Mouse (Mus musculus) midbrain, embryonic 11.5 days (tissue): ENCODE measurements at regions not wholly inside any gene's neighbourhood (a gene's known extent, or its start where the extent isn't known, plus 50 kb on each side); places are given as distances from the start of the nearest gene placed in this dataset.

Experiments
- ATAC-seq: fragments of 200-750 bp; cut with Nextera tagmentation; 2 replicates; pipeline ENCODE4 v1.8.0; 2017; ENCODE audit warnings: moderate TSS enrichment, moderate library complexity; ENCODE audit not compliant: low FRiP score
- DNase-seq: peaks from one replicate; pipeline ENCODE4 v3.0.0; 2015; ENCODE audit warnings: low spot score; ENCODE audit errors: missing footprints
- H3K27ac ChIP-seq: fragments of 300-500 bp; sonication (generic); 2 replicates; pipeline ENCODE4 v1.5.1; 2014; ENCODE audit warnings: low read depth, low read length
- H3K27me3 ChIP-seq: fragments of 300-500 bp; sonication (generic); 2 replicates; pipeline ENCODE4 v1.6.1; 2014; ENCODE audit warnings: mild to moderate bottlenecking, low read length, moderate library complexity, mixed read lengths; ENCODE audit not compliant: control insufficient read depth, insufficient read depth
- H3K36me3 ChIP-seq: fragments of 300-500 bp; sonication (generic); 2 replicates; pipeline ENCODE4 v1.6.1; 2014; ENCODE audit warnings: mild to moderate bottlenecking, low read length, moderate library complexity, mixed read lengths; ENCODE audit not compliant: control insufficient read depth, insufficient read depth
- H3K4me1 ChIP-seq: fragments of 300-500 bp; sonication (generic); 2 replicates; pipeline ENCODE4 v1.6.1; 2014; ENCODE audit warnings: low read length; ENCODE audit not compliant: control insufficient read depth, insufficient read depth
- H3K4me2 ChIP-seq: fragments of 300-500 bp; sonication (generic); 2 replicates; pipeline ENCODE4 v1.6.1; 2014; ENCODE audit warnings: mild to moderate bottlenecking, moderate library complexity
- H3K4me3 ChIP-seq: fragments of 300-500 bp; sonication (generic); 2 replicates; pipeline ENCODE4 v1.5.1; 2014; ENCODE audit warnings: low read depth, low read length
- H3K9ac ChIP-seq: fragments of 300-500 bp; sonication (generic); 2 replicates; pipeline ENCODE4 v1.6.1; 2014; ENCODE audit warnings: low read length
- H3K9me3 ChIP-seq: fragments of 300-500 bp; sonication (generic); 2 replicates; pipeline ENCODE4 v1.6.1; 2016; ENCODE audit warnings: low read length; ENCODE audit not compliant: control insufficient read depth
- WGBS: fragments of 180-500 bp; shearing (Covaris S2); extraction: QIAGEN DNeasy Blood & Tissue Kit; methylation state at CpG from one replicate; pipeline ENCODE4 v1.1.7; 2014; 5-methylcytosine and 5-hydroxymethylcytosine counted together

DNA sequence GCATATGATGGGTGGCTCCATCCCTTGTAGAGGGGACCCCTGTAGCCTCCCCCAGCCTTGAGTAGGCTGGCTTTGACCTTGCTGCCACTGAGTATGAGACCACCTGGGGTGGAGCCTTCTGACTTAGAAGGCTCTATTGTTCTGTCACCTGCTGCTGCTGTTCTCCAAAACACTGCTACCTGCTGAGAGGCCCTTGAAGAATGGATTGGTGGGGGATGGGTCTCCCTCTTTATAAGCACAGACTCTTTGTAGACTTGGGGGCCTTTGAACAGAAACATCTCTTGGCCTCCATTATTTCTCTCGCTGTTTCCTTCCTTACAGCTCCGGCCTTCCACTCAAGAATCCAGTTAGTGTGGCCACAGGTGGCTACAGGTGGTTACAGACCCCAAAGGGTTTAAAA is 576.1 kb upstream of the 4930452B06Rik start:
- DNase-seq: no peak
- no peaks in the 10 kb centered on the region for H3K36me3 ChIP-seq
- no peak overlapping the region for H3K4me2 ChIP-seq
- no peak overlapping the region for H3K9ac ChIP-seq
- no peak overlapping the region for H3K4me3 ChIP-seq
- 45% methylated on average over 2 of the region's 2 CpGs for WGBS
- no peaks in the 10 kb centered on the region for H3K4me1 ChIP-seq
- H3K9me3 ChIP-seq: no peaks in the 10 kb centered on the region
- ATAC-seq: no peak
- no peak overlapping the region for H3K27ac ChIP-seq
- H3K27me3 ChIP-seq: no peaks in the 10 kb centered on the region

- no peak overlapping the region for H3K4me3 ChIP-seq
- 86% methylated on average over 6 of the region's 6 CpGs for WGBS
- ATAC-seq (no peak), DNase-seq (no peak)
- no peaks in the 10 kb centered on the region for H3K36me3 ChIP-seq
- no peaks in the 10 kb centered on the region for H3K4me1 ChIP-seq
- H3K27ac ChIP-seq: no peak overlapping the region
- H3K4me2 ChIP-seq: no peak overlapping the region
- no peaks in the 10 kb centered on the region for H3K9me3 ChIP-seq
- no peak overlapping the region for H3K9ac ChIP-seq
- H3K27me3 ChIP-seq: no peaks in the 10 kb centered on the region
These were observed 561.6 kb upstream of the 4930452B06Rik start for GRCm38 (mm10) chr14:9227670-9228069.

DNA sequence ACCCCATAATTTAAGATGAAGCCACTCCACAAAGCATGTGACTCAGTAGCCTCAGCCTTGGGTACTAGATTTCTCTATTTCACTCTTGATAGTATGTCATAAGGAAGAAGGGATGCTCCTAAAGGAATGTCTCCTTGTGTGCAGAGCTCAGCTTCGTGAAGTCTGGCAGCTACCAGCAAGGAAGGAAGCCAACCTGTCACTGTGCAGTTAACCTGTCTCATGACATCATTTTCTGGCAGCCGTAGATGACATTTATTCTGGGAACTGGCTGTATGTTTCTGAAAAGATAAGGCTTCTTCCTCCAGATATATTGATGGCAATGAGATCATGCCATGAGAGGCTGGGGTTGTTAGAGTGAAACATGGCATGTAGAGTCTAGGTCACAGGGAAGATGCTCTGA is 534.2 kb upstream of the 4930452B06Rik start:
- Histone ChIP-seq H3K9me3 (no peaks in the 10 kb centered on the region), H3K4me1 (no peaks in the 10 kb centered on the region), H3K4me3 (no peak overlapping the region), H3K4me2 (no peak overlapping the region), H3K27me3 (no peaks in the 10 kb centered on the region), H3K36me3 (no peaks in the 10 kb centered on the region), H3K27ac (no peak overlapping the region), H3K9ac (no peak overlapping the region)
- ATAC-seq: no peak
- WGBS: 85% methylated on average over 2 of the region's 2 CpGs
- DNase-seq: no peak

GRCm38 (mm10) chr14:9192122-9192769 is 526.2 kb upstream of the 4930452B06Rik start:
- Histone ChIP-seq H3K9me3 (no peaks in the 10 kb centered on the region), H3K4me1 (no peaks in the 10 kb centered on the region), H3K36me3 (no peaks in the 10 kb centered on the region), H3K27ac (no peak overlapping the region), H3K27me3 (no peaks in the 10 kb centered on the region), H3K4me3 (no peak overlapping the region), H3K9ac (no peak overlapping the region), H3K4me2 (no peak overlapping the region)
- ATAC-seq (no peak), DNase-seq (no peak)
- WGBS: 73% methylated on average over 4 of the region's 4 CpGs

- Histone ChIP-seq H3K4me1 (no peaks in the 10 kb centered on the region), H3K9ac (no peak overlapping the region), H3K4me2 (no peak overlapping the region), H3K36me3 (no peaks in the 10 kb centered on the region), H3K27ac (no peak overlapping the region), H3K9me3 (no peaks in the 10 kb centered on the region), H3K4me3 (no peak overlapping the region), H3K27me3 (no peaks in the 10 kb centered on the region)
- DNase-seq: no peak
- no peak for ATAC-seq
- WGBS: 79% methylated on average over 3 of the region's 3 CpGs
These were observed 525.6 kb upstream of the 4930452B06Rik start for GRCm38 (mm10) chr14:9191664-9192063.

DNA sequence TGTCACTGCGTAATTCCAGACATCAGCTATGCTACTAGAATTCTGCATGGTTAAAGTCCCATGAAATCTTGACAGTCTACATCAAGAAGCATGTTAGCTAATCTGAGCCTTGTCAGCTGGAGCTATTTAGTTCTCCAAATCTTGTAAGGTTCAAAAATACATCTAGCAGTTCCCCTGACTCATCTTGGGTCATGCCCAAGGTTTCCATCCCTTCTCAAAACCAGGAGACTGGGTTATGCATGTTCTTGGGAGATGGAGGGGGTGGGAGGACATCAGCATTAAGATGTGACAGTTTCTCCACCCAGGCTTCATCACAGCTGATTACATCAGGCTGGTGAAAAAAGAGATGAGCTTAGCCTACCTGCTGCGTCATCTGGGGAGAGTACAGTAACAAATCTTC is 495.3 kb upstream of the 4930452B06Rik start:
- no peak overlapping the region for H3K4me3 ChIP-seq
- no peaks in the 10 kb centered on the region for H3K36me3 ChIP-seq
- no peaks in the 10 kb centered on the region for H3K4me1 ChIP-seq
- H3K9ac ChIP-seq: no peak overlapping the region
- no peak for ATAC-seq
- no peak overlapping the region for H3K4me2 ChIP-seq
- WGBS: 85% methylated on average over 2 of the region's 2 CpGs
- H3K27me3 ChIP-seq: no peaks in the 10 kb centered on the region
- no peaks in the 10 kb centered on the region for H3K9me3 ChIP-seq
- no peak overlapping the region for H3K27ac ChIP-seq
- no peak for DNase-seq

- DNase-seq (no peak), ATAC-seq (no peak)
- Histone ChIP-seq H3K4me3 (no peak overlapping the region), H3K9ac (no peak overlapping the region), H3K36me3 (no peaks in the 10 kb centered on the region), H3K27ac (no peak overlapping the region), H3K27me3 (no peaks in the 10 kb centered on the region), H3K4me1 (no peaks in the 10 kb centered on the region), H3K9me3 (no peaks in the 10 kb centered on the region), H3K4me2 (no peak overlapping the region)
- WGBS: 73% methylated on average over 3 of the region's 3 CpGs
These were observed 491.9 kb upstream of the 4930452B06Rik start for GRCm38 (mm10) chr14:9157941-9158340.

- no peak overlapping the region for H3K27ac ChIP-seq
- no peak overlapping the region for H3K9ac ChIP-seq
- no peaks in the 10 kb centered on the region for H3K4me1 ChIP-seq
- no peaks in the 10 kb centered on the region for H3K36me3 ChIP-seq
- H3K4me2 ChIP-seq: no peak overlapping the region
- no peaks in the 10 kb centered on the region for H3K27me3 ChIP-seq
- H3K9me3 ChIP-seq: no peaks in the 10 kb centered on the region
- ATAC-seq: no peak
- DNase-seq: no peak
- 71% methylated on average over 1 of the region's 1 CpGs for WGBS
- no peak overlapping the region for H3K4me3 ChIP-seq
These were observed 484.8 kb upstream of the 4930452B06Rik start for GRCm38 (mm10) chr14:9150841-9151240.

DNA sequence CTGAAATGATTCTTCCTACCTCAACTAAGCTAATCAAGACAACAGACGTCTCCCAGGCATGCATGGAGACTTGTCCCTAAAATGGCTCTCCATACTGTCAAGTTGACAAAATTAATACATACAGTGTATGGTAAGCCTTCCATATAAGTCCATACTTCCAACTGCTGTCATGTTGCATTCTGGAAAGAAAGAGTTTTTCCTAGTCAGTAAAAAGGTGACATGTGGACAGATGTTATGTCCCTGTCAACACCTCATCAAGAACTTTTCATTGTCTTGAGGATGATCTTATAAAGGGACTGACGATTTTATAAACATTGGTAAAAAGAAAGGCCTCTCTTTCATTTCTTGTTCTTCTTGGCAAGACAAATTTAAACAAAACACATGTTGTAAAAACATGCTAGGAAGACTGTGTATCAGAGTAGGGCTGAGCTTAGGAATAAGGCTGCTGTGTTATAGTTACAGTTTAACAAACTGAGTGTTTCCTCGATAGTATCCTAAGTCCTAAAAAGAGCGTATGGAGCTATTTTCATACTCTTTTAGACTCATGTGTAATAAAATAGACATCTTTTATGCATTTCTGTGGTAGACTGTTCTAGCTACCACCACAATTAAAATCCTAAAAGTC is 480.7 kb upstream of the 4930452B06Rik start:
- 88% methylated on average over 4 of the region's 4 CpGs for WGBS
- no peaks in the 10 kb centered on the region for H3K36me3 ChIP-seq
- H3K4me3 ChIP-seq: no peak overlapping the region
- no peak overlapping the region for H3K27ac ChIP-seq
- no peak overlapping the region for H3K9ac ChIP-seq
- no peak overlapping the region for H3K4me2 ChIP-seq
- H3K27me3 ChIP-seq: no peaks in the 10 kb centered on the region
- no peaks in the 10 kb centered on the region for H3K4me1 ChIP-seq
- ATAC-seq (no peak), DNase-seq (no peak)
- no peaks in the 10 kb centered on the region for H3K9me3 ChIP-seq
